Mouse (Mus musculus): ENCODE measurements at regions not wholly inside any gene's neighbourhood (a gene's known extent, or its start where the extent isn't known, plus 50 kb on each side); places are given as distances from the start of the nearest gene placed in this dataset.

DNA sequence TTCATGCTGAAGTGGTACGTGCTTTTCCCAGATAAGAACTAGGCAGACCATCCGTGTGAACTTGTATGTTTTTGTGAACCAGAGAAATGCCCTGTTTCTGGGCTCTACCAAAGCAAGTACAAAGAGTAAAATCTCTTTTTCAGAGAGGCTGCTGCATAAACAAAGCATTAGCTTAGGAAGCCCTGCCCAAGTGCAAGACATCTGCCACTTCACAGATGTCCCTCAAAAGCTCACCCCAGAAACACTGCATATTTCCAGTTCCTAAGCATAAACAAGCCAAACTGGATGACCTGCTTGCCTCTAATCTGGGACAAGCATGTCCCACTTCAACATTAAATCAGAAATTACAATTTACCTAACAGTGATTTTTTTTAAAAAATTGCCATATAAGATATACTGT, 556.7 kb downstream of the 1190002N15Rik start:
- no peak for DNase-seq (ENCODE audit: extremely low read depth, low read depth, low spot score)

DNA sequence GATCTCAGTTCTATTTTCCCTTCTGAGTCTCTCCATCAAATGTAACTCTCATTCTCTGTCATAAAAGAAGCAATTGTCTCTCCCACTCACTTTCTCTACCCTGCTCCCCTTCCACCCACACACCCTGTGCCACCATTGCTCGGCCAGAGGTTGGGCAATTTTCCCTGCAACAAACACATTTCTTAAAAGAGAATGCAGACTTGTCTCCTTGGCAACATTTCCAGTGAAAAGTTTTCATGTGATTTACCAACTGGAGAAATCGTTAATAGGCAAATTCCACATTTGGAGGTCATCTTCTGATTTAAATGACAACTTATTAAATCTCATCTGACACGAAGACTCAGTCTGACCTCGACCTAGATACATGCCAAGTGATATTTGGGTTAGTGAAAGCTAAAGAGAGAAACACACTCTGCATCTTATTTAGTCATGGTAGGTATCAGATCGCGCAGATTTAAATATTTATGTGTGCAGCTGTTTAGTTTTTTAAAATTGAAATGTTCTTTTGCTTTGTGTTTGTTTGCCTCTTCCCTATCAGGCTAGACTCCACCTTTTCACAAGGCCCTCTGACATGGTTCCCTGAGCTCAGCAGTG, 568.1 kb downstream of the 1190002N15Rik start:
- no peak for DNase-seq (ENCODE audit: extremely low read depth, low read depth, low spot score)

DNA sequence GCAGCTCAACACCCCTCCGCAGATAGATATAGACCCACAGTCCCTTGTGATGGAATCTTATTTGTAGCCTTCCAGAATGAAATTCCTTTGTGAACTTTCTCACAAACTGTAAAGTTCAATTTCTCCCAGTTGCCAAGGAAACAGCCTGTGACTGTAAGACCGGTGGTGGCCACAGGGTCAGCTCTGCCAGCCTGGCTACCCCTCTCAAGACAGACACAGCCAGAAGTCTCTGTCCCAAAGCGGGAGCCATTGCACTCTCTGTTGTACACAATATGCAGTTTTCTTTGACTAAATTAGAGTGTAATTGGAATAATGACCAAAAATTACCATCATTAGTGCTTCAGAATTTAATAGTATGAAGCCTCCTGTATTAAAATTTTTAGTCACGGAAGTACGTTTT, 568.8 kb downstream of the 1190002N15Rik start:
- no peak for DNase-seq (ENCODE audit: extremely low read depth, low read depth, low spot score)

DNA sequence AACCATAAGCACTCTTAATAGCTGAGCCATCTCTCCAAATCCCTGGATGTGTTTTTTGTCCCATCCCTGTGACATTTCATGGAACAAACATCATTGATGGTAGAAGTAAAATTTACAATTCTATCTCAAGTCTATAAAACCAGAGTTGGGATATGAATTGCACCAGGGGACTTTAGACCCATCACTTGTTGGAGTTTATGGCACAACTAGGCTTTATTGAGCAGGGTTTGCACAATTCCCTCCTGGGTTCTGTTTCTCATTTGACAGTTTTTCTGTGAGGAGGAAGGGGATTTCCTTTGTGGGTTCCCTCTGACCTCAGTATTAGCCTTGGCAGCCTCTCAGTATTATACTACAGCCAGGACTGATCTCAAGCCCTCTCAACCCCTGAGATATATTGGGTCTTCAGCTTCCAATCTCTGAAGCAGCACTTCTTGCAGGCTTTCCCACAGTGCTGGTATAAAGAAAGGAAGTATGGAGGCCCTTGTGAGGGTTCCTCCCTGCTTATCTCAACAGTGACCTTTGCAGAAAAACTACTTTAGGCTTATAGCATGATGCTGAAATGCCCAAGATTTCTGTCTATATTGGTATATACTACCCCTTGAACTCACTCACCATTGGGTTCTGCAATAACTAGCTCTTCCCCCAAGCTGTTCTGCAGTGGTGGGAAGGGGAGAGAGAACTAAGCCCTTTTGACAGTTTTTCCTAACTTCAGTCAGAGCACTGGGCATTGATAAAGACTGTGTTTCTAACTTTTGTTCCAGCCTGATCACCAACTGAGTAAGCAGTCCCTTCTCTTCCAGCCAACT, 582.4 kb downstream of the 1190002N15Rik start:
- no peak for DNase-seq (ENCODE audit: extremely low read depth, low read depth, low spot score)

DNA sequence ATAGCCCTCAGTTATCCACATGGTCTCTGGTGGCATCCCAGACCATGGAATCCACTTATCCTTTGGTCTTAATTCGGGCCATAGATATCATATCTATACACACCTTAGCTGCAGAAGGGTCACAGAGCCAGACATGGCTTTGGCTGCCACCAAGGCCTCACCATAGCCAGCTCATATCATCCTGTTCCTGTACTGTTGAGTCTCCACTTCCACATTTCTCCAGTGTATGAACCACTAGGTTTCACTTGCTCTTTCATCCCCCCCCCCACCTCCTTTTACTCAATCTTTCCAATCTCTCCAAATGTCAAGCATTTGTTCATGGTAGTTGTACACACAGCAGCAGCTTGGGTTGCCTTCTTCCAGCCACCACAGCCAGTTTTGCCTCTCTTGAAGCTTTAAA, 589.2 kb downstream of the 1190002N15Rik start:
- no peak for DNase-seq (ENCODE audit: extremely low read depth, low read depth, low spot score)

DNA sequence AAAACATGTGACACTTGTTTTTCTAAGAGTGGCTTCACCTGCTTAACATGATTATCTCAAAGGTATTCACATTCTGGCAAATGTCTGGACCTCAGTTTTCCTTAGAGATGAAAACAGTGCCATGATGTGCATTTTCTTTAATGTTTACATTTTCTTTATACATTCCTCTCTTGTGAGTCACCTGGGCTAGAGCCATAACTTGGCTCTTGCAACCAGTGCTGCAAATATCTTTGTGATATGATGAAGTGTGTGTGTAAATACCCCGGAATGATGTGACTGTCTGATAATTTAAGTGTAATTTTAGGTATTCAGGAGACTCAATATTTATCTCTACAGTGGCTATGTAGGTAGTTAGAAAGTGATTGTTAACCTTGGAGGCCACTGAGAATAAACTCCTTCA, 590.8 kb downstream of the 1190002N15Rik start:
- DNase-seq (ENCODE audit: extremely low read depth, low read depth, low spot score), result no peak

DNA sequence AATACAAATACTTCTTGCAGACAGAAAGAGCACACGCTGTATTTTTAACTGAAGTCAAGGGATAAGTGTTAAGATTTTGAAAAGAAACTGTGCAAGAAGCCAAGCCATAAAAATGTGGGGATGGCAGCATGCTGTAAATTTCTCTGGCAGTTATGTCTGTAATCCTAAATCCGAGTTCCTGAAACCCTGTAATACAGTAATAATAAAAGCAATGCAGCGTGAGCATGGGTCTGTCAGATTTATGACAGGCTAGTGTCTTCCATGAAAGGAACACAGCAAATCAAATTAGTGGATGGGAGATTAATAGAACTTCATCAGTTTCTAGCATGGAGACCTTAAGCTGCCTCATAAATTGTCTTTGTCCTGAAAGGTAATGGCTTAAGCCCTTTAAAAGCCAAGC, 597.7 kb downstream of the 1190002N15Rik start:
- DNase-seq (ENCODE audit: extremely low read depth, low read depth, low spot score), result no peak

DNA sequence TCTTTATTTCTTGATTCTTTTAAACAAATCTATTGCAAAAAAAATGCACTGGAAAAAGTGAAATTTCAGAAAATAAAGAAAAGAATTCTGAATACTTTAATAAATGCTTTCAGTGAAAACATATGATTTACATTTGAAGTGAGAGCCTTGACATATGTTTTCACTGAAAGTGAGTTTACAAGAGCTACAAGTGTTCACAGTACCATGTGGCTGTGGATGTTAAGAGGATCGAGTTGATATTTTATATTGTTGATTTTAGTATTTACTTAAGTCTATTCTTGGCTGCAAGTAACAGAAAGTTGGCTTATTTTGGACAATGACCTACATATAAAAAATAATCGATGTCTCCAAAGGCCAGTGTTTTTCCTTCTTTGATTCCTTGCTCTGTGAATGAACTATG, 607.2 kb downstream of the 1190002N15Rik start:
- no peak for DNase-seq (ENCODE audit: extremely low read depth, low read depth, low spot score)

DNA sequence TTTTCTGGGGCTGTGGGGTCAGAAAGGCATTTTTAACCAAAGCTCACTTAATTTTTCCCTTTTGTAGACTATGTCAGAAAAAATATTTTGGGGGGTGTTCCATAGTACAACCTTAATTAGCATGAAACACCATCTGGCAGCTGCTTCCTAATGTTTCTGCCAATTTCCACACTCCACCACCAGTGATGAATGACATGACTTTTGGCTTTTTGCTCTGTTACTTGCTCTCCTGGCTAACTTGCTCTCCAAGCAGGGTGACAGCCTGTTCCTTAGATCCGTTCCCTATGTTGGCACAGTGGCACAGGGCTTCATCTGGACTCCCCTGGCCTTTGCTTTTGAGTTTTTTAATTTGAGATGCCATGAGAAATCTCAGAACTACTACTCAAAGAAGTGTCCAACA, 648.6 kb downstream of the 1190002N15Rik start:
- no peak for DNase-seq (ENCODE audit: extremely low read depth, low read depth, low spot score)

DNA sequence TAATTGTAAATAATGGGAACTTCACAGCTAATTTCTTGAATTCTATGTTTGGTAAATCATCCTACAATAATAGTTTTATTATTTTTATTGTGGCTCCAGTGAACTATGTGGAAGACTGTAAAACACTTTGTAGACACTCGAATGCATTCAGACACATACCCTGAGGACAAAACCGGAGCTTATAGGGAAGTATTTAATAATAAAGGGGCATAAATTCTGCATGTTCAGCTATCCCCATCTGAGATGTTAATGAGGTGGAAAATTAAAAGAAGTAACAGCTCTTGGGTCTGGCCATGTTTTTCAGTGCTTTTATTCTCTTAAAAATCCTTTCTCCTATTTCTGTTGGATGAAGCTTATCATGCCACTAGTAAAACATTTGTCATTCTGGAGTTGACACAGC, 657.8 kb downstream of the 1190002N15Rik start:
- DNase-seq (ENCODE audit: extremely low read depth, low read depth, low spot score), result no peak

DNA sequence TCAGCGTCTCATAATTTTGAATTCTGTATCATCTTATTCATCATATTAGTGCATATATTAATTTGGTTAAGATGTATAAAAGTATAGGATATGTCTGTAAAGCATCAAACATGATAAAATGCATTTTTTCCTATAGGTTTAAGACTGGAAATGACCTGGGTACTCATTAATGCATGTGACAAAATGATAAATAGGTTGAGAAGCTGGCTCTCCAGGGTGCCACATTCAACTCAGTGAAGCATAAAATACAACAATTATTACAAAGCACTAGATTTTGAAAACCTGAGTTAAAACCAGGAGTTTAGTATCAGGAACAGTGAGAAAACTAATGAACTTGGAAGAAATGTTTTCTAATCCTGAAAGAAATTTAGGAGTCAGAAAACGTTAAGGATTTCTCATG, 658.3 kb downstream of the 1190002N15Rik start:
- no peak for DNase-seq (ENCODE audit: extremely low read depth, low read depth, low spot score)

DNA sequence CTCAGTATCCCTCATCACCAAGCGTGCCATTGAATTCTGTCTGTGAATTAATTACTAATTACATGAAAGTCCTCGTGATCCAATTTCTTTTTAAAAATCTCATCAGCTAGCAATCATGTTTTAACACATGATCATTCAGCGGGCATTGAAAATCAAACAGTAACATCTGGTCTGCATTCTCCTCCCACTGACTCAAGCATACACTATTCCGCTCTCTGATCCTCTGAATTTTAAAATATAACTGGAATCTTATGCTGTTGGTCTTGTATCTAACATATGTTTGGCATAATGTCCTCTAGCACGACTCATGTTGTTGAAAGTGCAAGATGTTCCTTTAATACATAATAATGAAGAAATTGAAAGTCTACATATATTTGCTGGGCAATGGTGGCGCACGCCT, 667.1 kb downstream of the 1190002N15Rik start:
- no peak for DNase-seq (ENCODE audit: extremely low read depth, low read depth, low spot score)

DNA sequence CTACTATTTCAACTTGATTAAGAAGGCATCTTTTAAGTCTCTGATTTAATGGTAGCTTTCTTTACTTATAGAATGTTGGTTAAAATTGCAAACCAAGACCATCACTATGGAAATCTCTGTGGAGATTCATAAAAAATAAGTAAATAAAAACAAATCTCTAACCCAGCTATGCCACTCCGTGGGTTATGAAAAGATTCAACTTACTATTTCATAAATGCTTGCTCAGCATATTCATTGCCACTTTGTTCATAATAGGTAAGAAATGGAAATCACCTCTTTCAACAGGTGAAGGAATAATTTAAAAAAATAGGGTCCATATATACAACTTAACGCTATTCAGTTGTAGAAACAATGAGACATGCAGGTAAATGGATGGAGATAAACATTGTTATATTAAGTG, 679.9 kb downstream of the 1190002N15Rik start:
- DNase-seq (ENCODE audit: extremely low read depth, low read depth, low spot score), result no peak

DNA sequence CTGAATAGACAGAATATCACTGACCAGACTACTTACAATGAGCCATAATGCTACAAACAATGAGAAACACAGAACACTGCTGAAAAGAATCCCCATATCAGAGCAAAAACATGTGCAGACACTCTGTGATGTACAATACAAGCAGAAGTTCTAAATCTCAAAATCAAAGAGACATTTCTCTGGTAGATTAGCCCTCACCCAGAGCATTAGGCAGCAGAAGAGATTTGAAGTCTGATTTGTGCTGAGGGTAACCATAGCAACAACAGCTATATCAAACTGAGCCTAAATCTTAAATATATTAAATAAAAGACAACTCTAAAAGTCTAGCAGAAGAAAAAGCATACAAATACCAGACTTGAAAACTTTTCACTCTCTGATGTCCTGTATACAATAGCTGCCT, 691.5 kb downstream of the 1190002N15Rik start:
- no peak for DNase-seq (ENCODE audit: extremely low read depth, low read depth, low spot score)

DNA sequence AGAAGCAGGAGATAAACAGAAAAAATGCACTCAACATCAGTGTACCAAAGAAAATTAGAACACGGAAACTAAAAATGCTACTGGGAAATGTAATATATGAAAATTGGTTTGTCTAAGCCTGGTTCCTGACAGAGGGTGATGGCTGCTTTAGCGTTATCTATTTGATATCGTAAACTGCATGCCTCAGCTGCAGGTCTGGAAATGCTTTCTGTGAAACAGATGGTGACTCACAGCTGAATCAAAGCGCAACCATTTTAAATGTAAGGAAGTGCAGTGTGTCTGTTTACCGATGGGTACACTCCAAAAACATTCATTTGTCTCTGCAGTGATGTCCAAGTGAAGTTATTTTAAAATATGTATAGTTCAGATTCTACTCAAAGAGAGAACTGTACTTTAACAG, 694.0 kb downstream of the 1190002N15Rik start:
- DNase-seq (ENCODE audit: extremely low read depth, low read depth, low spot score), result no peak

All from fat pad, adult 2 months (tissue).